Mouse (Mus musculus) liver, adult 2 months (tissue): ENCODE data around the gene Dsp.

Experiments used
- CTCF ChIP-seq: fragments of 200-500 bp; IDR thresholded peaks from 2 replicates; pipeline ENCODE4 v1.5.1; 2011; ENCODE audit warnings: low read depth, low read length, control low read depth
- POLR2A ChIP-seq: fragments of 200-500 bp; IDR thresholded peaks from 2 replicates; pipeline ENCODE4 v1.6.1; 2011; ENCODE audit warnings: low read length, control low read depth; ENCODE audit not compliant: insufficient read depth; ENCODE audit errors: extremely low read depth

GRCm38 (mm10) chr13:38164932-38165331 is 13.8 kb downstream of the Dsp start:
- TF ChIP-seq CTCF: no peak
- no peak for TF ChIP-seq POLR2A
